Mouse (Mus musculus) ES-E14 (cell line): ENCODE data around the gene Ctsk. TPM values are rescaled to one million over a fixed set of nuclear protein-coding genes. Genes with fewer than 3 reads are reported as not detected.

Experiments used
- DNase-seq: peaks from one replicate; pipeline ENCODE4 v3.0.0-alpha.2; 2013; ENCODE audit warnings: low read depth, low spot score
- H3K27ac ChIP-seq: 2 replicates; pipeline ENCODE4 v1.5.1; 2012; ENCODE audit warnings: low read depth, mild to moderate bottlenecking, low read length, moderate library complexity, mixed read lengths; ENCODE audit not compliant: poor library complexity, insufficient read depth, severe bottlenecking
- H3K36me3 ChIP-seq: 2 replicates; pipeline ENCODE4 v1.6.1; 2012; ENCODE audit warnings: mild to moderate bottlenecking, low read length, moderate library complexity, mixed read lengths; ENCODE audit not compliant: control insufficient read depth, poor library complexity, insufficient read depth, severe bottlenecking
- H3K4me1 ChIP-seq, 2 experiments: fragments of 150-350 bp in 1 of 2; sonication (generic) in 1 of 2; 2 replicates each; pipeline ENCODE4 v1.6.1; 2012; ENCODE audit warnings: low read length in 2 of 2, mild to moderate bottlenecking in 1 of 2, mixed read lengths in 1 of 2; ENCODE audit not compliant: control insufficient read depth in 2 of 2, insufficient read depth in 2 of 2, poor library complexity in 1 of 2
- H3K4me3 ChIP-seq, 2 experiments: fragments of 150-350 bp in 1 of 2; sonication (generic) in 1 of 2; 2 replicates each; pipeline ENCODE4 v1.5.1; 2012; ENCODE audit warnings: low read length in 2 of 2, low read depth in 1 of 2, mild to moderate bottlenecking in 1 of 2, mixed read lengths in 1 of 2; ENCODE audit not compliant: insufficient read depth in 1 of 2, poor library complexity in 1 of 2, severe bottlenecking in 1 of 2
- H3K9ac ChIP-seq: 2 replicates; pipeline ENCODE4 v1.6.1; 2012; ENCODE audit warnings: low read depth, mild to moderate bottlenecking, low read length, mixed read lengths; ENCODE audit not compliant: poor library complexity, insufficient read depth, severe bottlenecking
- H3K9me3 ChIP-seq: fragments of 150-350 bp; sonication (generic); 2 replicates; pipeline ENCODE4 v1.6.1; 2012; ENCODE audit warnings: low read depth, mild to moderate bottlenecking, low read length; ENCODE audit not compliant: control insufficient read depth, insufficient read depth
- CHD2 ChIP-seq: IDR thresholded peaks from 2 replicates; pipeline ENCODE4 v1.6.1; 2014; ENCODE audit warnings: mild to moderate bottlenecking, low read depth, low read length, inconsistent platforms
- HCFC1 ChIP-seq: IDR thresholded peaks from 2 replicates; pipeline ENCODE4 v1.6.1; 2012; ENCODE audit warnings: low read length, inconsistent platforms, borderline replicate concordance; ENCODE audit not compliant: insufficient read depth
- MAFK ChIP-seq: IDR thresholded peaks from 2 replicates; pipeline ENCODE4 v1.6.1; 2014; ENCODE audit warnings: mild to moderate bottlenecking, low read depth, low read length, inconsistent platforms; ENCODE audit not compliant: insufficient read depth
- ZC3H11A ChIP-seq: IDR thresholded peaks from 2 replicates; pipeline ENCODE4 v1.6.1; 2012; ENCODE audit warnings: low read depth, mild to moderate bottlenecking, inconsistent platforms, low read length, borderline replicate concordance
- ZNF384 ChIP-seq: IDR thresholded peaks from 2 replicates; pipeline ENCODE4 v1.6.1; 2012; ENCODE audit warnings: low read depth, low read length, inconsistent platforms
- in situ Hi-C, 2 experiments: fragments of 600-800 bp; cut with MboI; formaldehyde crosslinking; loops; one replicate each; pipeline ENCODE4 v1.15.1; 2025; ENCODE audit warnings: low sequenced_read_pairs in 2 of 2, inconsistent platforms in 1 of 2; ENCODE audit not compliant: unreplicated experiment in 2 of 2
- total RNA-seq: library from RNA; depleted of rRNA; stranded (reverse); fragments of 300-350 nt; gene quantifications from 2 replicates; pipeline ENCODE4 v1.2.3, GENCODE M21; 2012

The Ctsk gene
- total RNA-seq, 1 experiment = 0.22 TPM

DNA sequence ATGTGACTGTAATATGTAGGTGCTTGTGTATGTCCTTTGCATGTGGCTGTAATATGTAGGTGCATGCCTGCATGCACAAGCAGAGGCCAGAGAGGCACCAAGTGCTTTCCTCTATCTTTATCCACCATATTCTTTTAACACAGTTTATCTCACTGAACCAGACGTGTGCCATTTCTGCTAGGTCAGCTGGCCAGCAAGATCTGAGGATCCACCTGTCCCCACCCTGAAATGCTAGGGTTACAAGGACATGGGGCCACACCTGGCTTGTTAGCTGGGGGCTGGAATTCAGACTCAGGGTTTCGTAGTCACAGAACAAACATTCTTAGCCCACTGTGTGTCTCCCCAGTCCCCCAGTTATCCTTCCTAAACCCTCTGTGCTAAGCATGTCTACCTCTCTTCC, 20.3 kb downstream of the Ctsk start:
- Histone ChIP-seq H3K4me1 (peaks cover 9 to 13% of the 10 kb centered on the region in 2 experiments; a peak in 2 of 4 replicates), H3K36me3 (no peaks in the 10 kb centered on the region), H3K27ac (no peak overlapping the region), H3K9ac (no peak overlapping the region), H3K9me3 (no peaks in the 10 kb centered on the region), H3K4me3 (no peak overlapping the region)
- in situ Hi-C loops = no loop called here
- DNase-seq = no peak
- TF ChIP-seq ZNF384 (no peak), MAFK (no peak), ZC3H11A (no peak), HCFC1 (no peak), CHD2 (no peak)

DNA sequence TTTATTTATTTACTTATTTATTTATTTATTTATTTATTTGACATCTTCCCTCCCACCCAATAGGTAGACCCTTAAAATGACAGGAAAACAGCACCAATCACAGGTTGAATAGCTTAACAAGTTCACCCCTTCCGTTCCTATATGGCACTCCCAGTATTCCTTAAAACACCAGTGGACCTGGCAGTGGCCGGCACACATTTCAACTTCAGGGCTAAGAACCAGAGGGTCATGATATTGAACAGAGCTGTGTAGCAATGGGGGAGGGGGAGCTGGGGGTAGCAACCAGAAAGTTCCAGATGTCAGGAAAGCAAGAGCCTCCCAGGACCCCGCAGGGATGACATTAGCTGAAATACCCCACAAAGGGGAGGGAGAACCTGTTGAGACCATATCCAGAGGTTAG, 21.0 kb downstream of the Ctsk start:
- TF ChIP-seq ZNF384 = no peak
- TF ChIP-seq CHD2 = no peak
- TF ChIP-seq ZC3H11A = no peak
- TF ChIP-seq MAFK = no peak
- no peak for TF ChIP-seq HCFC1
- Histone ChIP-seq H3K27ac (no peak overlapping the region), H3K9me3 (no peaks in the 10 kb centered on the region), H3K4me3 (no peak overlapping the region), H3K36me3 (no peaks in the 10 kb centered on the region), H3K9ac (no peak overlapping the region), H3K4me1 (peaks cover 9 to 13% of the 10 kb centered on the region in 2 experiments; a peak in 2 of 4 replicates)
- DNase-seq = no peak
- in situ Hi-C loops = no loop called here

GRCm38 (mm10) chr3:95521168-95521567, 22.1 kb downstream of the Ctsk start:
- no peak for DNase-seq
- in situ Hi-C loops = no loop called here
- Histone ChIP-seq H3K4me3 (no peak overlapping the region), H3K9me3 (no peaks in the 10 kb centered on the region), H3K9ac (no peak overlapping the region), H3K4me1 (peaks cover 9 to 13% of the 10 kb centered on the region in 2 experiments; a peak in 2 of 4 replicates), H3K27ac (no peak overlapping the region), H3K36me3 (no peaks in the 10 kb centered on the region)
- no peak for TF ChIP-seq ZNF384
- TF ChIP-seq HCFC1 = no peak
- no peak for TF ChIP-seq ZC3H11A
- TF ChIP-seq CHD2 = no peak
- TF ChIP-seq MAFK = no peak

DNA sequence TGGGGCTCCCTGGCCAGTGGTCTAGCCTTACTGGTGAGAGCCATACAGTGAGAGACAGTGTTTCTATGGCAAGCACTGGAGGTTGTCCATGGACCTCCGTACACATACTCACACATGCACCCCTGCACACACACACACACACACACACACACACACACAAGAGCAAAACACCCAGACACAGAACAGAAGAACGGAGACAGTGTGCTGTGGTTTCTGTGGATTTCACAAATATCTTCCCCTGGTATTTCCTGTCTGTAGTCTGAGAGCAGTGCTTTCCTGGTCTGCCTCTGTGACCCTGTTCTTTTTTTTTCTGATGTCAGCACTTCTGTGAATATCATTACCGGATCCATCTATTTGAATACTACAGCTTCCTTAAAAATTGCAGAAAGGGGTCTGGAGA, 24.6 kb downstream of the Ctsk start:
- H3K9me3 ChIP-seq = no peaks in the 10 kb centered on the region
- DNase-seq = no peak
- H3K4me1 ChIP-seq = peaks cover 9 to 10% of the 10 kb centered on the region in 2 experiments; a peak in 2 of 4 replicates
- H3K27ac ChIP-seq = no peak overlapping the region
- H3K4me3 ChIP-seq = no peak overlapping the region
- no peak overlapping the region for H3K9ac ChIP-seq
- TF ChIP-seq ZNF384 (no peak), ZC3H11A (no peak), HCFC1 (no peak), MAFK (no peak), CHD2 (no peak)
- H3K36me3 ChIP-seq = no peaks in the 10 kb centered on the region
- in situ Hi-C loops = no loop called here

DNA sequence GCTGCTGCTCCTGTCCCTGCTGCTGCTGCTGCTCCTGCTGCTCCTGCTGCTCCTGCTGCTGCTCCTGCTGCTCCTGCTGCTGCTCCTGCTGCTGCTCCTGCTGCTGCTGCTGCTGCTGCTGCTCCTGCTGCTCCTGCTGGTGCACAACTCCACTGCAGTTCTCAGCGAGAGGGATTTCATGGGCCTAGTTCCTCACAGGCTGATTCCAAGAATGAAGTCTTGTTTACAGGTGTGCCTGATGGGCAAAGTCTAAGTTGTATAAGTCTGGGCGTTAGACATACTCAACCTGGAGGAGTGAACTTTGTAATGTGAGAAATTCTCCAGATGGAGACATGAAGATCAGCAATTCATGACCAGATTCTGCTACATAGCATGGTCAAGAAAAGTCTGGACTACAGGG, 25.6 kb downstream of the Ctsk start:
- no peak overlapping the region for H3K27ac ChIP-seq
- no peaks in the 10 kb centered on the region for H3K36me3 ChIP-seq
- in situ Hi-C loops = no loop called here
- no peak for DNase-seq
- H3K4me3 ChIP-seq = no peak overlapping the region
- no peak overlapping the region for H3K9ac ChIP-seq
- H3K4me1 ChIP-seq = peaks cover 4 to 7% of the 10 kb centered on the region in 2 experiments; a peak in 2 of 4 replicates
- TF ChIP-seq ZC3H11A (no peak), MAFK (no peak), HCFC1 (no peak), ZNF384 (no peak), CHD2 (no peak)
- no peaks in the 10 kb centered on the region for H3K9me3 ChIP-seq
